Mouse (Mus musculus) embryonic facial prominence, embryonic 14.5 days (tissue): ENCODE data around the gene Fbxo24. TPM values are rescaled to one million over a fixed set of nuclear protein-coding genes. Genes with fewer than 3 reads are reported as not detected.
A peak's percentile ranks its signal among the peaks of the same experiment; 100 is the strongest.

Experiments
- ATAC-seq: fragments of 200-750 bp; cut with Nextera tagmentation; 2 replicates; pipeline ENCODE4 v1.8.0; 2017; ENCODE audit warnings: low read depth, moderate number of reproducible peaks, moderate TSS enrichment
- DNase-seq: peaks from one replicate; pipeline ENCODE4 v3.0.0-alpha.2; 2015; ENCODE audit warnings: low spot score
- H3K27ac ChIP-seq: fragments of 300-500 bp; sonication (generic); replicated peaks from 2 replicates; pipeline ENCODE4 v1.5.1; 2014; ENCODE audit warnings: low read depth, mild to moderate bottlenecking, low read length, moderate library complexity
- H3K27me3 ChIP-seq: fragments of 300-500 bp; sonication (generic); replicated peaks from 2 replicates; pipeline ENCODE4 v1.6.1; 2014; ENCODE audit warnings: low read length; ENCODE audit not compliant: control insufficient read depth, insufficient read depth
- H3K36me3 ChIP-seq: fragments of 300-500 bp; sonication (generic); 2 replicates; pipeline ENCODE4 v1.6.1; 2014; ENCODE audit warnings: low read length, mixed read lengths; ENCODE audit not compliant: control insufficient read depth, insufficient read depth
- H3K4me1 ChIP-seq: fragments of 300-500 bp; sonication (generic); 2 replicates; pipeline ENCODE4 v1.6.1; 2014; ENCODE audit warnings: antibody characterized with exemption, low read length; ENCODE audit not compliant: control insufficient read depth, insufficient read depth
- H3K4me2 ChIP-seq: fragments of 300-500 bp; sonication (generic); 2 replicates; pipeline ENCODE4 v1.6.1; 2014; ENCODE audit warnings: low read depth, mild to moderate bottlenecking, low read length, moderate library complexity, mixed read lengths
- H3K4me3 ChIP-seq: fragments of 300-500 bp; sonication (generic); 2 replicates; pipeline ENCODE4 v1.5.1; 2014; ENCODE audit warnings: low read depth, mild to moderate bottlenecking, low read length
- H3K9ac ChIP-seq: fragments of 300-500 bp; sonication (generic); 2 replicates; pipeline ENCODE4 v1.6.1; 2014; ENCODE audit warnings: low read depth, mild to moderate bottlenecking, low read length, moderate library complexity, mixed read lengths
- H3K9me3 ChIP-seq: fragments of 300-500 bp; sonication (generic); 2 replicates; pipeline ENCODE4 v1.6.1; 2016; ENCODE audit warnings: low read length; ENCODE audit not compliant: control insufficient read depth
- WGBS: fragments of 180-500 bp; shearing (Covaris S2); extraction: QIAGEN DNeasy Blood & Tissue Kit; methylation state at CpG from one replicate; pipeline ENCODE4 v1.1.7; 2014; 5-methylcytosine and 5-hydroxymethylcytosine counted together
- polyA plus RNA-seq: library from polyadenylated mRNA; unstranded; fragments of >200 nt; fragmentation: Nextera tagmentation; extraction: Ambion mirVana; gene quantifications from 2 replicates; pipeline ENCODE4 v1.2.1, GENCODE M21; 2014

Fbxo24 gene
- 0.10 and 0.25 TPM in 2 replicates for polyA plus RNA-seq

- peak; percentile 100 for DNase-seq
Measured at GRCm38 (mm10) chr5:137628498-137629305, at the start of gene Fbxo24, which contains the start of the genes Lrch4 and Gm20605. Gene Fbxo24, minus strand, starts transcription at chr5:137629002. Gene Lrch4, plus strand, starts transcription at chr5:137629121. Gene Gm20605, plus strand, starts transcription at chr5:137629175.

GRCm38 (mm10) chr5:137677859-137678258 lies 49.1 kb upstream of the Fbxo24 start:
- Histone ChIP-seq H3K9me3 (no peaks in the 10 kb centered on the region), H3K4me2 (no peak overlapping the region), H3K9ac (no peak overlapping the region), H3K27me3 (no peaks in the 10 kb centered on the region), H3K36me3 (0 out of 2 replicates have a peak, but pooled peaks cover 7% of the 10 kb centered on the region), H3K27ac (no peak overlapping the region), H3K4me1 (peaks cover under 1% of the 10 kb centered on the region), H3K4me3 (no peak overlapping the region)
- DNase-seq (no peak), ATAC-seq (no peak)
- 93% methylated on average over 8 of the region's 8 CpGs for WGBS

More at GRCm38 (mm10) chr5:137628498-137629305, at the start of gene Fbxo24, which contains the start of the genes Lrch4 and Gm20605:
- Histone ChIP-seq H3K27ac (peak within 1 kb of the TSS; percentile 89), H3K9ac (peak within 1 kb of the TSS; percentile 81), H3K4me1 (peaks cover 34% of the 10 kb centered on the region), H3K4me3 (peak within 1 kb of the TSS; percentile 99), H3K4me2 (peak within 1 kb of the TSS; percentile 94), H3K36me3 (peaks cover 3% of the 10 kb centered on the region), H3K27me3 (no peaks in the 10 kb centered on the region), H3K9me3 (no peaks in the 10 kb centered on the region)
- peak; percentile 97 for ATAC-seq
- under 1% methylated on average over 42 of the region's 46 CpGs for WGBS

- H3K9ac ChIP-seq, result no peak overlapping the region
- ATAC-seq, result no peak
- no peak overlapping the region for H3K4me3 ChIP-seq
- H3K36me3 ChIP-seq, result no peaks in the 10 kb centered on the region
- WGBS, result 94% methylated on average over 8 of the region's 8 CpGs
- peaks cover 18% of the 10 kb centered on the region; the same call in 1 of the 2 replicates for H3K4me1 ChIP-seq
- H3K4me2 ChIP-seq, result no peak overlapping the region
- H3K9me3 ChIP-seq, result no peaks in the 10 kb centered on the region
- no peaks in the 10 kb centered on the region for H3K27me3 ChIP-seq
- no peak overlapping the region for H3K27ac ChIP-seq
- no peak for DNase-seq
Measured at GRCm38 (mm10) chr5:137674786-137675185, 46.0 kb upstream of the Fbxo24 start.

GRCm38 (mm10) chr5:137673015-137673414 lies 44.2 kb upstream of the Fbxo24 start:
- H3K4me2 ChIP-seq, result no peak overlapping the region
- no peak overlapping the region for H3K27ac ChIP-seq
- 87% methylated on average over 6 of the region's 6 CpGs for WGBS
- no peaks in the 10 kb centered on the region for H3K36me3 ChIP-seq
- no peaks in the 10 kb centered on the region for H3K27me3 ChIP-seq
- H3K4me1 ChIP-seq, result peaks cover 18% of the 10 kb centered on the region; the same call in 1 of the 2 replicates
- no peak for DNase-seq
- no peak overlapping the region for H3K4me3 ChIP-seq
- no peak overlapping the region for H3K9ac ChIP-seq
- no peak for ATAC-seq
- H3K9me3 ChIP-seq, result no peaks in the 10 kb centered on the region

GRCm38 (mm10) chr5:137672361-137672760 lies 43.6 kb upstream of the Fbxo24 start:
- WGBS, result 71% methylated on average over 5 of the region's 5 CpGs
- DNase-seq, result no peak
- ATAC-seq, result no peak
- Histone ChIP-seq H3K4me3 (no peak overlapping the region), H3K27me3 (no peaks in the 10 kb centered on the region), H3K4me1 (peaks cover 18% of the 10 kb centered on the region; the same call in 1 of the 2 replicates), H3K9me3 (no peaks in the 10 kb centered on the region), H3K27ac (peak overlapping the region; percentile 49; the same call in 1 of the 2 replicates), H3K4me2 (no peak overlapping the region), H3K36me3 (peaks cover 2% of the 10 kb centered on the region), H3K9ac (no peak overlapping the region)

- Histone ChIP-seq H3K4me2 (no peak overlapping the region), H3K9ac (peak overlapping the region; percentile 25; the same call in 1 of the 2 replicates), H3K9me3 (no peaks in the 10 kb centered on the region), H3K27me3 (no peaks in the 10 kb centered on the region), H3K4me3 (no peak overlapping the region), H3K4me1 (peaks cover 18% of the 10 kb centered on the region; the same call in 1 of the 2 replicates), H3K36me3 (peaks cover 9% of the 10 kb centered on the region), H3K27ac (peak overlapping the region; percentile 49)
- WGBS, result 15% methylated on average over 9 of the region's 9 CpGs
- ATAC-seq (peak; percentile 73), DNase-seq (peak; percentile 59)
Measured at GRCm38 (mm10) chr5:137671443-137672240, 42.8 kb upstream of the Fbxo24 start.

GRCm38 (mm10) chr5:137670240-137670639 lies 41.4 kb upstream of the Fbxo24 start:
- ATAC-seq, result no peak
- Histone ChIP-seq H3K27me3 (no peaks in the 10 kb centered on the region), H3K9ac (no peak overlapping the region), H3K4me2 (no peak overlapping the region), H3K36me3 (peaks cover 21% of the 10 kb centered on the region), H3K4me1 (peaks cover 18% of the 10 kb centered on the region; the same call in 1 of the 2 replicates), H3K9me3 (no peaks in the 10 kb centered on the region), H3K27ac (no peak overlapping the region), H3K4me3 (no peak overlapping the region)
- DNase-seq, result no peak
- 94% methylated on average over 1 of the region's 1 CpGs for WGBS

GRCm38 (mm10) chr5:137668971-137669370 lies 40.2 kb upstream of the Fbxo24 start:
- 68% methylated on average over 10 of the region's 10 CpGs for WGBS
- Histone ChIP-seq H3K4me1 (peaks cover 18% of the 10 kb centered on the region; the same call in 1 of the 2 replicates), H3K9me3 (no peaks in the 10 kb centered on the region), H3K9ac (no peak overlapping the region), H3K27me3 (no peaks in the 10 kb centered on the region), H3K4me3 (no peak overlapping the region), H3K27ac (no peak overlapping the region; the same call in 1 of the 2 replicates), H3K36me3 (peaks cover 32% of the 10 kb centered on the region), H3K4me2 (no peak overlapping the region)
- no peak for DNase-seq
- ATAC-seq, result no peak
